Mouse (Mus musculus) spleen, adult 12 weeks (tissue): Measurements from ENCODE around the gene Pde6d.

Experiments used
- DNase-seq: peaks from one replicate; pipeline ENCODE4 v3.0.0; 2022; ENCODE audit warnings: low spot score

Gene Pde6d

GRCm38 (mm10) chr1:86503165-86503747 is 79.2 kb downstream of the Pde6d start:
- no peak for DNase-seq

GRCm38 (mm10) chr1:86502221-86503048 is 80.0 kb downstream of the Pde6d start:
- no peak for DNase-seq

GRCm38 (mm10) chr1:86501559-86501958 is 80.9 kb downstream of the Pde6d start:
- DNase-seq, result peak; percentile 91

- peak; percentile 70 for DNase-seq
Observed at GRCm38 (mm10) chr1:86501114-86501532, 81.3 kb downstream of the Pde6d start.

GRCm38 (mm10) chr1:86500681-86501080 is 81.7 kb downstream of the Pde6d start:
- no peak for DNase-seq

- peak; percentile 49 for DNase-seq
Observed at GRCm38 (mm10) chr1:86499903-86500302, 82.5 kb downstream of the Pde6d start.

- no peak for DNase-seq
Observed at GRCm38 (mm10) chr1:86498611-86499010, 83.8 kb downstream of the Pde6d start.

GRCm38 (mm10) chr1:86497986-86498385 is 84.4 kb downstream of the Pde6d start:
- no peak for DNase-seq

GRCm38 (mm10) chr1:86497361-86497760 is 85.1 kb downstream of the Pde6d start:
- no peak for DNase-seq

GRCm38 (mm10) chr1:86496340-86496739 is 86.1 kb downstream of the Pde6d start:
- no peak for DNase-seq

- no peak for DNase-seq
Observed at GRCm38 (mm10) chr1:86493783-86494182, 88.6 kb downstream of the Pde6d start.
